Mouse (Mus musculus): ENCODE measurements around the gene Gm20388.

Gm20388 gene

GRCm38 (mm10) chr8:122291075-122291474 lies 2380.4 kb downstream of the Gm20388 start:
- no peak for DNase-seq

GRCm38 (mm10) chr8:122291549-122291948 lies 2380.9 kb downstream of the Gm20388 start:
- DNase-seq: no peak

GRCm38 (mm10) chr8:122293484-122293883 lies 2382.8 kb downstream of the Gm20388 start:
- no peak for DNase-seq

GRCm38 (mm10) chr8:122294273-122294683 lies 2383.6 kb downstream of the Gm20388 start:
- peak; percentile 78 to 92 for DNase-seq

GRCm38 (mm10) chr8:122295389-122295788 lies 2384.7 kb downstream of the Gm20388 start:
- no peak for DNase-seq

- peak; percentile 42 to 67 for DNase-seq
These were observed 2385.7 kb downstream of the Gm20388 start for GRCm38 (mm10) chr8:122296173-122297001.

- DNase-seq: no peak
These were observed 2389.1 kb downstream of the Gm20388 start for GRCm38 (mm10) chr8:122299581-122300254.

GRCm38 (mm10) chr8:122301081-122301480 lies 2390.4 kb downstream of the Gm20388 start:
- DNase-seq: no peak

- no peak for DNase-seq
These were observed 2391.2 kb downstream of the Gm20388 start for GRCm38 (mm10) chr8:122301866-122302265.

GRCm38 (mm10) chr8:122303451-122303850 lies 2392.8 kb downstream of the Gm20388 start:
- DNase-seq: peak in 1 of 2 experiments; percentile 76

GRCm38 (mm10) chr8:122304058-122304457 lies 2393.4 kb downstream of the Gm20388 start:
- DNase-seq: no peak

- no peak for DNase-seq
These were observed 2396.2 kb downstream of the Gm20388 start for GRCm38 (mm10) chr8:122306660-122307399.

- DNase-seq: no peak
These were observed 2397.2 kb downstream of the Gm20388 start for GRCm38 (mm10) chr8:122307836-122308235.

- DNase-seq: no peak
These were observed 2398.6 kb downstream of the Gm20388 start for GRCm38 (mm10) chr8:122309272-122309671.

GRCm38 (mm10) chr8:122311115-122311514 lies 2400.5 kb downstream of the Gm20388 start:
- DNase-seq: no peak

GRCm38 (mm10) chr8:122312553-122312952 lies 2401.9 kb downstream of the Gm20388 start:
- no peak for DNase-seq

- DNase-seq: no peak
These were observed 2402.7 kb downstream of the Gm20388 start for GRCm38 (mm10) chr8:122313310-122313709.

- DNase-seq: peak; percentile 74 to 84
These were observed 2404.4 kb downstream of the Gm20388 start for GRCm38 (mm10) chr8:122314899-122315496.

- no peak for DNase-seq
These were observed 2405.8 kb downstream of the Gm20388 start for GRCm38 (mm10) chr8:122316402-122316801.

- DNase-seq: no peak
These were observed 2407.4 kb downstream of the Gm20388 start for GRCm38 (mm10) chr8:122317918-122318475.

GRCm38 (mm10) chr8:122319045-122319707 lies 2408.5 kb downstream of the Gm20388 start:
- no peak for DNase-seq

- DNase-seq: no peak
These were observed 2409.1 kb downstream of the Gm20388 start for GRCm38 (mm10) chr8:122319708-122320075.
